Mouse (Mus musculus) myocyte (in vitro differentiated cells): ENCODE data around the gene Negr1.

ENCODE experiments used
- MAX ChIP-seq: IDR thresholded peaks from one replicate; pipeline ENCODE4 v1.6.1; 2011; ENCODE audit warnings: low read depth, mild to moderate bottlenecking, control low read depth
- MYOD1 ChIP-seq, 3 experiments: IDR thresholded peaks; one replicate each; pipeline ENCODE4 v1.6.1; 2011; ENCODE audit warnings: control low read depth in 2 of 3, low read depth in 2 of 3, mild to moderate bottlenecking in 2 of 3, moderate library complexity in 1 of 3; ENCODE audit not compliant: insufficient read length in 2 of 3, control insufficient read depth in 1 of 3
- MYOG ChIP-seq, 3 experiments: IDR thresholded peaks; one replicate each; pipeline ENCODE4 v1.6.1; 2011; ENCODE audit warnings: control low read depth in 2 of 3, low read depth in 2 of 3, mild to moderate bottlenecking in 2 of 3; ENCODE audit not compliant: insufficient read length in 2 of 3, control insufficient read depth in 1 of 3, insufficient read depth in 1 of 3
- POLR2A ChIP-seq: IDR thresholded peaks from one replicate; pipeline ENCODE4 v1.6.1; 2011; ENCODE audit warnings: low read depth, mild to moderate bottlenecking, control low read depth, moderate library complexity; ENCODE audit not compliant: insufficient read length
- POLR2AphosphoS2 ChIP-seq: IDR thresholded peaks from one replicate; pipeline ENCODE4 v1.6.1; 2011; ENCODE audit warnings: low read depth, control low read depth; ENCODE audit not compliant: insufficient read length
- REST ChIP-seq: IDR thresholded peaks from one replicate; pipeline ENCODE4 v1.6.1; 2011; ENCODE audit warnings: mild to moderate bottlenecking, control low read depth, moderate library complexity; ENCODE audit not compliant: insufficient read depth, insufficient read length

- TF ChIP-seq REST (no peak), POLR2A (no peak), MYOD1 (IDR thresholded peaks at IDR 0.05; ENCODE audit: control insufficient read depth in 1 of 3, insufficient read length in 2 of 3, low read depth in 2 of 3) (no peak), MAX (no peak), POLR2AphosphoS2 (no peak), MYOG (IDR thresholded peaks at IDR 0.05; ENCODE audit: control insufficient read depth in 1 of 3, insufficient read depth in 1 of 3, insufficient read length in 2 of 3, low read depth in 2 of 3) (no peak)
These were observed 798.2 kb downstream of the Negr1 start for GRCm38 (mm10) chr3:157359840-157360239.
